Mouse (Mus musculus) E14TG2a.4 (cell line): Measurements from ENCODE around the gene Rab4a.

Experiments used
- CTCF ChIP-seq: conservative IDR thresholded peaks from 2 replicates; pipeline ENCODE4 v1.5.1; 2014; ENCODE audit warnings: low read length
- NANOG ChIP-seq: IDR thresholded peaks from 2 replicates; pipeline ENCODE4 v1.6.1; 2014; ENCODE audit warnings: borderline replicate concordance, low read length, mixed read lengths
- POU5F1 ChIP-seq: IDR thresholded peaks from 2 replicates; pipeline ENCODE4 v1.6.1; 2014; ENCODE audit warnings: low read length, borderline replicate concordance

- TF ChIP-seq CTCF (no peak), POU5F1 (no peak), NANOG (no peak)
Observed at GRCm38 (mm10) chr8:123780471-123780870, 25.3 kb upstream of the Rab4a start.
